Mouse (Mus musculus) retina, postnatal 1 day (tissue): ENCODE measurements around the gene Zfp961.
"Not testable (repeated sequence)": the region's sequence is repeated elsewhere in the genome, so short reads cannot be mapped to it uniquely, and the experiment has no call there.

Experiments
- DNase-seq: peaks from one replicate; pipeline ENCODE4 v3.0.0-alpha.2; 2012

The Zfp961 gene

GRCm38 (mm10) chr8:72019022-72019421, 68.2 kb downstream of the Zfp961 start:
- not testable (repeated sequence) for DNase-seq

- no peak for DNase-seq
Observed at GRCm38 (mm10) chr8:72019816-72020215, 69.0 kb downstream of the Zfp961 start.

- DNase-seq, result not testable (repeated sequence)
Observed at GRCm38 (mm10) chr8:72024886-72025285, 74.0 kb downstream of the Zfp961 start.

- peak; percentile 62 for DNase-seq
Observed at GRCm38 (mm10) chr8:72032926-72033325, 82.1 kb downstream of the Zfp961 start.

- not testable (repeated sequence) for DNase-seq
Observed at GRCm38 (mm10) chr8:72040918-72041317, 90.1 kb downstream of the Zfp961 start, which contains the start of gene Olfr372. Olfr372 (plus strand) TSS chr8:72041218.

- no peak for DNase-seq
Observed at GRCm38 (mm10) chr8:72042493-72042892, 91.7 kb downstream of the Zfp961 start.
